Mouse (Mus musculus) CD4-positive naive resting alpha-beta T cell, adult 76 days (primary cell): ENCODE measurements around the gene Gm8104. TPM values are rescaled to one million over a fixed set of nuclear protein-coding genes. Genes with fewer than 3 reads are reported as not detected.

ENCODE experiments used
- total RNA-seq: library from RNA; stranded (reverse); gene quantifications from one replicate; pipeline ENCODE4 v1.2.4, GENCODE M21; 2023

The Gm8104 gene
- not detected for total RNA-seq

GRCm38 (mm10) chr14:43100301-43100700 lies at the start of gene Gm8104:
Gm8104 (plus strand) TSS chr14:43100601.

GRCm38 (mm10) chr14:43076543-43076942 lies 23.9 kb upstream of the Gm8104 start, which contains the start of gene Gm8094:
Gm8094 (minus strand) TSS chr14:43076643.

Other genes starting within 250 kb of the Gm8104 start
- gene Gm21977, start 247.1 kb upstream of the Gm8104 start, total RNA-seq: not detected
- not detected for gene Gm8082, start 107.0 kb upstream of the Gm8104 start, total RNA-seq
- gene Gm10376, start 85.0 kb upstream of the Gm8104 start, total RNA-seq: not detected
- gene Gm8094, start 24.0 kb upstream of the Gm8104 start, total RNA-seq: not detected
- not detected for gene Gm7233, start 79.3 kb downstream of the Gm8104 start, total RNA-seq
- not detected for gene Gm8122, start 134.7 kb downstream of the Gm8104 start, total RNA-seq
- not detected for gene Gm8126, start 158.0 kb downstream of the Gm8104 start, total RNA-seq
- gene Gm9732, start 174.4 kb downstream of the Gm8104 start, total RNA-seq: not detected
- not detected for gene Gm8127, start 193.2 kb downstream of the Gm8104 start, total RNA-seq
- gene 1700001F09Rik, start 247.2 kb downstream of the Gm8104 start, total RNA-seq: not detected